Mouse (Mus musculus) brain, adult 10 weeks (tissue): Measurements from ENCODE around the gene Plg. TPM values are rescaled to one million over a fixed set of nuclear protein-coding genes. Genes with fewer than 3 reads are reported as not detected.

Experiments
- polyA plus RNA-seq: library from polyadenylated mRNA; stranded (reverse); fragments of 350-450 nt; fragmentation: Illumina TruSeq; extraction: RNeasy Lipid Tissue Mini Kit (QIAGEN cat#74804); gene quantifications from one replicate; pipeline ENCODE4 v1.2.3, GENCODE M21; 2015; ENCODE audit warnings: low read depth, low replicate concordance

Plg gene
- polyA plus RNA-seq: 0.15 TPM

GRCm38 (mm10) chr17:12377981-12378705 is at the start of gene Plg:
TSS of gene Plg (plus strand) at chr17:12378608.

Other genes with a start within 250 kb of the Plg start
- 19.0 TPM for gene Map3k4, start 59.8 kb upstream of the Plg start, polyA plus RNA-seq
- gene Slc22a3, start 129.1 kb downstream of the Plg start, polyA plus RNA-seq: 1.7 TPM
- gene Slc22a2, start 205.5 kb downstream of the Plg start, polyA plus RNA-seq: 0.46 TPM